ENCODE assay signal across 34 mouse cellular contexts in genomic region chr2:11370273-11370672, GRCm38 (mm10).
"Had no signal": no experiment of that assay in that cellular context is flagged by ENCODE, and none has a peak within 500 bp of the region (broad histone marks: within the 10 kb centered on the region; RNA-seq: fewer than 3 reads in every experiment).

No protein-coding gene starts in this region.

- H3K4me3 ChIP-seq: heart, embryonic 12.5 days; heart, embryonic 13.5 days; heart, embryonic 15.5 days; hindbrain, embryonic 10.5 days; hindbrain, embryonic 12.5 days; hindbrain, embryonic 13.5 days; hindbrain, embryonic 15.5 days; intestine, embryonic 15.5 days; kidney, embryonic 15.5 days; layer of hippocampus, adult 2 months; left cerebral cortex, adult 2 months had no signal

- H3K27me3 ChIP-seq: heart, embryonic 12.5 days; heart, embryonic 13.5 days; heart, embryonic 15.5 days; hindbrain, embryonic 12.5 days; hindbrain, embryonic 13.5 days; hindbrain, embryonic 15.5 days; intestine, embryonic 15.5 days; kidney, embryonic 15.5 days had no signal

- H3K9me3 ChIP-seq: heart, embryonic 12.5 days; heart, embryonic 13.5 days; heart, embryonic 15.5 days; hindbrain, embryonic 10.5 days; hindbrain, embryonic 12.5 days; hindbrain, embryonic 13.5 days; hindbrain, embryonic 15.5 days; intestine, embryonic 15.5 days; kidney, embryonic 15.5 days had no signal

- H3K27ac ChIP-seq: heart, embryonic 13.5 days; heart, embryonic 15.5 days; hindbrain, embryonic 10.5 days; hindbrain, embryonic 12.5 days; hindbrain, embryonic 13.5 days; hindbrain, embryonic 14.5 days; hindbrain, embryonic 15.5 days; hindbrain, postnatal 0 days; intestine, embryonic 15.5 days; kidney, embryonic 15.5 days; kidney, postnatal 0 days; layer of hippocampus, adult 2 months; left cerebral cortex, adult 2 months had no signal

- H3K36me3 ChIP-seq: heart, embryonic 12.5 days; heart, embryonic 13.5 days; heart, embryonic 15.5 days; hindbrain, embryonic 10.5 days; hindbrain, embryonic 12.5 days; hindbrain, embryonic 13.5 days; hindbrain, embryonic 15.5 days; intestine, embryonic 15.5 days; kidney, embryonic 15.5 days had no signal

- H3K9ac ChIP-seq: heart, embryonic 12.5 days; heart, embryonic 13.5 days; heart, embryonic 15.5 days; hindbrain, embryonic 12.5 days; hindbrain, embryonic 13.5 days; hindbrain, embryonic 14.5 days; hindbrain, embryonic 15.5 days; intestine, embryonic 15.5 days; kidney, embryonic 15.5 days had no signal

- ATAC-seq: hindbrain, embryonic 16.5 days; hindbrain, postnatal 0 days; inflammation-experienced regulatory T-cells, adult 6 months; intestine, embryonic 15.5 days; intestine, embryonic 16.5 days; intestine, postnatal 0 days had no signal

- H3K4me1 ChIP-seq: heart, embryonic 12.5 days; heart, embryonic 13.5 days; heart, embryonic 15.5 days; hindbrain, embryonic 10.5 days; hindbrain, embryonic 12.5 days; hindbrain, embryonic 13.5 days; hindbrain, embryonic 15.5 days; intestine, embryonic 15.5 days; kidney, embryonic 15.5 days had no signal

- DNase-seq: heart, postnatal 10 days; heart, postnatal 14 days; heart, postnatal 36 days; heart, postnatal 4 days; kidney, adult 11 months; kidney, adult 18-20 months; kidney, adult 2 months; kidney, adult 8-10 months; kidney, adult 9 months; kidney, postnatal 10 days; kidney, postnatal 14 days; kidney, postnatal 25 days; kidney, postnatal 36 days; kidney, postnatal 4 days; layer of hippocampus, adult 9-11 months; layer of hippocampus, postnatal 36 days had no signal
